Mouse (Mus musculus): ENCODE results near the gene Txn2. TPM values are rescaled to one million over a fixed set of nuclear protein-coding genes. Genes with fewer than 3 reads are reported as not detected.

Txn2 gene
- 234 TPM for polyA plus RNA-seq (2017; shearing (Covaris generic))

GRCm38 (mm10) chr15:77928673-77929331, at the start of gene Txn2:
Gene Txn2 (minus strand): TSS chr15:77929006.

DNA sequence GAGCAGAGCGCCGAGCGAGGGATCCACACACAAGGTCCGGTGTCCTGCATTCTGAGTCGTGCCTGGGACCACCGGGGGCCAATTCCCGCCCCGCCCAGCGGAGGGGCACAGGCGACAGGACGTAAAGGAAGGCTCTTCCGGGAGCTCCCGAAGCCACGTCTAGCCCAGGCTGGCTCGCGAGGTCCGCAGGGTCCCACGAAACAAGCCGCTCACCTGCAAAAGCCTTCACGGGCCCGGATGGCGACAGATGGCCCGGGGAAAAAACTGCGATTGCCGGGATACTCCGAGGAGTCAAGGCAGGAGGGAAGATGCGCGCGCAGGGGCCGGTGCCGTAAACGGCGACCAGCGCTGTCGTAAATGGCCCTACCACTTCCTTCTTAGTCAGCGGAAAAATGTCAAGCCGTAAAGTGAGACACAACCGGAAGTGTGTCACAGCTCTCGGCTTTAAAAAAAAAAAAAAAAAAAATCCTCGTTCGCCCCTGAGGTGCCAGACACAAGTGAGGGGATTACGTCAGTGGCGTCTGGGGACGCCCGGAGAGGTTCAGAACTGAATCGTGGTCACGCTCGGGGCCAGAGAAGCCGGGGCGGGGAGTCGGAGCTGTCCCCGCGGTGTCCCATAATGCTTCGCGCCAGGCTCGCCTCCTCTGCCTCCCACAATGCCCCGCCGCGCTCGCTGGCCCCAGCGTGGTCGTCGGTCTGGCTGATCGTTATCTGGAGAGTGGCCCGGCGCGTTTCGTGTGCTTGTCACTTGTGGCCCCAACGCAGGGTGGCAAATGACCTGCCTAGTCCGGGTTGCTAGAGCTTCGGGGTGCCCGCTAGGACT, 41.9 kb upstream of the Txn2 start, which contains the start of gene Eif3d:
TSS of gene Eif3d (minus strand) at position 344 of the 823 bp plus-strand sequence.

GRCm38 (mm10) chr15:77956404-77956901, 27.6 kb upstream of the Txn2 start, which contains the start of gene Foxred2:
Gene Foxred2 (minus strand): TSS chr15:77956722.

Other genes starting within 250 kb of the Txn2 start
- gene Apol7e, start 230.1 kb downstream of the Txn2 start, polyA plus RNA-seq (2017; shearing (Covaris generic)) = 81.3 TPM
- 23.4 TPM for gene Apol9b, start 200.0 kb downstream of the Txn2 start, polyA plus RNA-seq (2017; shearing (Covaris generic))
- gene Apol8, start 172.0 kb downstream of the Txn2 start, polyA plus RNA-seq (2017; shearing (Covaris generic)) = 0.11 TPM
- gene Myh9, start 86.8 kb downstream of the Txn2 start, polyA plus RNA-seq (2017; shearing (Covaris generic)) = 393 TPM
- 7.4 TPM for gene Foxred2, start 27.7 kb upstream of the Txn2 start, polyA plus RNA-seq (2017; shearing (Covaris generic))
- 207 TPM for gene Eif3d, start 41.8 kb upstream of the Txn2 start, polyA plus RNA-seq (2017; shearing (Covaris generic))
- not detected for gene Cacng2, start 191.0 kb upstream of the Txn2 start, polyA plus RNA-seq (2017; shearing (Covaris generic))
- gene Ift27, start 245.1 kb upstream of the Txn2 start, polyA plus RNA-seq (2017; shearing (Covaris generic)) = 73.9 TPM